Mouse (Mus musculus): ENCODE measurements at regions not wholly inside any gene's neighbourhood (a gene's known extent, or its start where the extent isn't known, plus 50 kb on each side); places are given as distances from the start of the nearest gene placed in this dataset.

GRCm38 (mm10) chr4:125246171-125246570, 118.5 kb upstream of the Zc3h12a start:
- TF ChIP-seq CTCF (IDR thresholded peaks at IDR 0.05; ENCODE audit: extremely low read depth, insufficient read depth, low read length): no peak
- TF ChIP-seq POLR2A (IDR thresholded peaks at IDR 0.05; ENCODE audit: extremely low read depth, insufficient read depth, low read length): no peak

Measured in cortical plate, adult 2 months (tissue).